Mouse (Mus musculus) G1E (cell line): ENCODE results near the gene Actbl2.

Source experiments
- CTCF ChIP-seq: IDR thresholded peaks from 2 replicates; pipeline ENCODE4 v1.5.1; 2012; ENCODE audit warnings: low read depth, low read length, inconsistent platforms, mixed read lengths
- GATA1 ChIP-seq: IDR thresholded peaks from 2 replicates; pipeline ENCODE4 v1.6.1; 2012; ENCODE audit warnings: borderline replicate concordance, low read length, inconsistent platforms, mixed read lengths
- POLR2AphosphoS5 ChIP-seq: IDR thresholded peaks from 2 replicates; pipeline ENCODE4 v1.6.1; 2012; ENCODE audit warnings: low read depth, low read length, inconsistent platforms; ENCODE audit not compliant: insufficient replicate concordance
- TAL1 ChIP-seq: conservative IDR thresholded peaks from 2 replicates; pipeline ENCODE4 v1.6.1; 2012; ENCODE audit warnings: low read depth, low read length, inconsistent platforms, mixed read lengths

- TF ChIP-seq CTCF (no peak), GATA1 (no peak), POLR2AphosphoS5 (no peak), TAL1 (no peak)
Observed at GRCm38 (mm10) chr13:111234573-111234972, 20.2 kb upstream of the Actbl2 start.
